Mouse (Mus musculus) T-helper 2 cell (primary cell): ENCODE results near the gene Stra6.

ENCODE experiments used
- in situ Hi-C: fragments of 300-600 bp; cut with MboI, MseI; formaldehyde crosslinking; loops from one replicate; pipeline ENCODE4 v1.15.1; 2025; ENCODE audit warnings: high pct_unique_total_duplicates

Gene Stra6

DNA sequence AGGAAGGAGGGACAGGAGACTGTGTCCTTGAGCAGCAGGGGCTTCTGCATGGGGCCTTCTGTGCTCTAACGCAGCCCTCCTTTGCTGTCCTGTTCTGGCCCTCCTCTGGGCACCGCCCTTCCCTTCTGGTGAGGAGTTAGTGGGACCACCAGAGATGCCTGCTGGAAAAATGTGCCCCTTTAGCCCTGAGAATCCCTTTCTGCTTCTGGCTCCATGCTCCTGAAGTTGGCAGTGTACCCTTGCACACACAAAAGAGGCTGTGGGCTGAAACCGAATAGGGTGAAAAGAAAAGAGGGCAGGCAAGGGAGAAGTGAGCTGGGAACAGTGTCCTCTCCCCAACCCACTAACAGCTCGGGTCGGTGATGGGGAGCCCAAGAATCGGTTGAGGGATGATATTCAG is 14.4 kb upstream of the Stra6 start:
- in situ Hi-C loops, result no loop called here

DNA sequence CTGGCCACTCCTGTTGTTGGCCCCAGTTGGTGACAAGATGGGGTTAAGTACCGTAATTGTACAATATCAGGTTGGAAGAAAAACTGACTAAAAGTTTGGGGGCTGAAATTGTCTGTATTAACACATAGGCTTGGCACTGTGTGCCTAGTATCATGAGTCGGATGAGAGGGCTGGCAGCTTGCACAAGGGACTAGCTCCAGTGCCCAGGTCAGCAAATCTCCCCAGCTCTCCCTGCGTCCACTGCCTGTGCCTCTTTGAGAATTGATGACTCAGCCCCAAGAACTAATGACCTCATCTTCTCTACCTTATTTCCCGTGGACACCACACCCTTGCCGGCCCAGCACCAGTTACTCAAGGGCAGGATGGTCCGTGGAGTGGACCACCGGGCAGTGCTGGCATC is 13.7 kb upstream of the Stra6 start:
- in situ Hi-C loops, result loop anchor here (5.0 kb wide), 1 partner anchor 252 kb away; no protein-coding TSS in a partner anchor

DNA sequence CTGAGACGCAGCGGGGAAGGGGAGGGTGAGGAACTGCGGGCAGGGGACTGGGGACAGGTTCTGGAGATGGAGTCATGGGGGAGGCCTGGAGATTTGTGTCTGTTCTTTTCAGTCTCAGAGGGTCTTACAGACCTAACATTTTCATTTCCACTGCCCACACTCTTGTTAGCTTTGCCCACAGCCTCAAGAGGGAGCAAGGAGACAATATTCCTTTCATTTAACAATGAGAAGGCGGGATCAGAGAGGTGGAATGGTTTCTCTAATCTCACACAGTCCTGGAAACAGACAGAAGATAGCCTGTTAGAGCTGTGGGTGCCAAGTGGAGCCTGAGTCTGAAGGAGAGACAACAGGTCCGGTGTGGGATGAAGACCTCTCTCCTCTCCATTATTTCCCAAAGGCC is 11.7 kb upstream of the Stra6 start:
- in situ Hi-C loops, result loop anchor here (5.0 kb wide), 1 partner anchor 250 kb away; no protein-coding TSS in a partner anchor

DNA sequence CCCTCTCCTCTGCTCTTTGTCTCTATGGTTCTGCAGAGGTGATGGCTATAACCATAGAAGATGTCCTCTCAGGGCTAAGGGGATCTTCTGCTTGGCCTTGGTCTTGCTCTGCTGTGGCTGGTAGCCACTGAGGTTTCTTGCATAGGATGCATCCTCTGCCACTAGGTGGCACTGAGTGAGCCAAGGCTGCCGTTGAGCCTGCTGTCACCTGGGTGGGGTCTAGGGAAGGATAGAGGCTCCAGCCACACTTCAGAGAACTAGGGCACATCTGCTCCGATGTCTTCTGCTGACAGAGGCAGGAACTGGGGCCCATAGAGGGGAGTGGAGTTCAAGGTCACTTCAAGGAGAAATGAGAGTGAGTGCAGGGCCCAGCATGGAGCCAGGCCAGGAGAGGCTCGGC is 10.5 kb upstream of the Stra6 start:
- in situ Hi-C loops, result loop anchor here (5.0 kb wide), 1 partner anchor 249 kb away; no protein-coding TSS in a partner anchor

DNA sequence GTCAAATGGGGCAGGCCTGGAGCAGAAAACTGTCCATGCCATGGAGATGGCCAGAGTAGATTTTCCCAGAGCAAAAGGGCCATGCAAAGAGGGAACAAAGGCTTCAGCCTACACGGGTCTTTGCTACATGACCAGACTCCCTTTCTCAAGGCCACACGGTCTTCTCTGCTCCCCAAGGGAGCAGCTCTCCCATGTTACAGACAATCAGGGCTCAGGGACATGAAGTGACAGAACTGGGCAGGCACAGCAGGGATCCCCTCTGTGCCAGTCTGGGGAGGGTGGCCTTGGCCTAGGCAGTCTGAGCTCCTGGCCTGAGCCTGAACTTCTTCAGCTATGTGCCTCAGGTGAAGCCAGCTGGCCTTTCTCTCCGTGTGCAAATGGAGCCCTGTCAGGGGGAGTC is 10.0 kb upstream of the Stra6 start:
- in situ Hi-C loops, result loop anchor here (5.0 kb wide), 1 partner anchor 249 kb away; no protein-coding TSS in a partner anchor

DNA sequence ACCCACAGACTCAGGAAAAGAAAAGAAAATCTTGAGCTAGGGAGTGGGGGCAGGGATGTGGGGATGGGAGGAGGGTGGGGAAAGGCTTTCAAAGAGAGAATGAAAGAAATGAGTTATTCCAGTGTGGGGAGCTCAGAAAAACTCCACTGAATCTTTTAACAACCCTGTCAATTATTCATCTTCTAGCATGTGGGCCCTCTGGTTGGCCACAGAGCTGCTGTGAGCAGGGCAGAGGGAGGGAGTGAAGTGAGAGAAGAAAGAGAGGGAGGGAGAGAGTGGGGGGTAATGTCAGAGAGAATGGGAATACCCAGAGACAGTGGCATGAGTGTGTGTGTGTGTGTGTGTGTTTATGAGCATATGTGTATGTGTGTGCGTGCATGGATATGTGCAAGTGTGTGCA is 9.6 kb upstream of the Stra6 start:
- in situ Hi-C loops, result loop anchor here (5.0 kb wide), 1 partner anchor 248 kb away; no protein-coding TSS in a partner anchor

DNA sequence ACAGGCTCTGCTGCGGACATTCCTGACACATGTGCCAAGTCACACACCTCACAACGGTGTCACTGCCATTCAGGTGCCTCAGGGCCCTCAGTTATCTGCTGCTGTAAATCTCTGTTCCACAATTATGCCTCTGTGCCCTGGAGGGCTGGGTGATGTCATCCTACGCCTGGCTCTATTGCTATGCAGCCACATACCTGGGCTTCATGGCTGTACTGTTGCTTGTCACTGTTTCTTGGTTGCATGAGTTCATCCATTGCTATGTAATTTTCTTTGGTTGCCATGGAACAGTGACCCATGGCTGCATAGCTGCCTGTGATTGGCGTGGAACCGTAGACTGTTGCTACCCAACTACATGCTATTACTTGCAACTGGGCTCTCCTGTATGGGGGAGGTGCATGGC is 7.9 kb upstream of the Stra6 start:
- in situ Hi-C loops, result no loop called here

DNA sequence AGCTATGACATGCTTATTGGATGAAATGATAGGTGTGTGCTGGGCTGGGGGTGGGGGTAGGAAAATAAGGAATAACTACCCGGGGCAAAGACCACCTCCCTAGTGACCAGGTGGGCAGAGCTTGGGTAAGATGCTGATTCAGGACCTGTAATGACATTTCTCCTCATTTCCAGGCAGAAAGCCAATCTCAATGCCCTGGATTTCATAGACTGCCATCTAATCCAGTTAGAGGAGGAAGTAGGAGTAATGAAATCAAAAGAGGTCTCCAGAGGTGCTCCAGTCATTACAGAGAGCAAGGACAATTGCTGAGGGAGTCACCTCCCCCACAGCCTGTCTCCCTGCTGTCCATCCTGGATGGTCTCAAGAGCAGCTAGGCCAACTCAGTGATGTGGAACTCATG is 3.7 kb upstream of the Stra6 start:
- in situ Hi-C loops, result no loop called here

DNA sequence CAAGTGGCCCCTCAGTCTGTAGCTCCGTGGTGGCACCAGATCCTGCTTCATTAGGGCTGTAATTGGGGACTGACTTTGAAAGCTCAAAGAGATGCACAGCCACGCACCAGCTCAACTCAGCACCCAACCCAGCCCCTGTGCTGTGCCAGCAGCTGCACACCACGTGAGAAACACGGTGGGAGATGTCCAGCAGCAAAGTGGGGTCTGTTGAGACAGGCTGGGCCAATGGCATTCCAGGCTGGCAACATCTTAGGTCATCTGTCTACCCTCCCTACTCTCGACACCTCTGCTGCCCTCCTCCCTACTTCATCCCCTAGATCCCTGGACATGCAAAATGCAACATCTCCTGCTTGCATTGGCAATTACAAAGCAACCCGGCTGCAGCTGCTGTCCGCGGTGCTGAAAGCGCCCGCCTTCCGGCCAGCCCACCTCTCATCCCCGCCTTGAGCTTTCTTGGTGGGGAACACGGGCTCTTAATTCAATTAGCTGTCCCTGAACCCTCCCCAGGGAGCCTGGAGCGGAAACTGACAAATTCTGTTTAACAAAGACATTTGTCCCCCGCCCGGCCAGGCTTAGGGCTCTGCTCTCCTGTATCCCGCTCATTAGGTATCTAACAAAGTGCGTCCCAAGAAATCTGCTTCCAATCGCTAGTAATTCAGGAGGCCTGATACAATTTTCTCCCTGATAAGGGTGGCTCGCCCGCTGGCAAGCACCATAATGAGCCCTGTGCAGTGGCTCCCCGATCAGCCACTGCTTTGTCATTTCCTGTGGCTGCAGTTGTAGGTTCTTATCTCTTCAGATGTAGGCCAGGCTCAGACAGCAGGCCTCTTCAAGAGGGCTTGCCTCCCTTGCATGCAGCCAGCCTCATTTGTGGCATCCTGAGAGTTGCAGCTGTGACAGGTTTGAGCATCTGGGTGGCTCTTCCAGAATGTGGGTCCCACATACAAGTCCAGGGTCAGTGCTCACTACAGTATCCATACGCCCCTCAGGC is 2.6 kb upstream of the Stra6 start:
- in situ Hi-C loops, result no loop called here

DNA sequence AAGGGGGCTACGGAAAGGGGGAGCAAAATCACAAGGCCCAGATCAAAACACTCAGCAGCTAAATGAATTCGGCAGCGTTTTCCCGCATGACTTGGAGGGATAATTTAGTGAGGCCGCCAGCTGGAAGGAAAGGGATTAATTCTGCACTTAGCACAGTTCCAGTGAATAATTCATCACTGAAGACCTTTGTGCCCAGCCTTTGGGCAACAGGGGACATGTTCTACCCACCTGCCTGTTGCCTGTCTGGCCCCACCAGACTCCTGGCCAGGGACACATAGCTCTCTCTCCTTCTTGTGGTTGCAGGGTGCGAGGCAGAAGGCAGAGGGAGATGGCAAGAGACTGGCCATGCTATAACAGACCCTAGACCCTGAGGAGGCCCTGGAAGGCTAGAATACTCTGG is 1.9 kb downstream of the Stra6 start:
- in situ Hi-C loops, result no loop called here

DNA sequence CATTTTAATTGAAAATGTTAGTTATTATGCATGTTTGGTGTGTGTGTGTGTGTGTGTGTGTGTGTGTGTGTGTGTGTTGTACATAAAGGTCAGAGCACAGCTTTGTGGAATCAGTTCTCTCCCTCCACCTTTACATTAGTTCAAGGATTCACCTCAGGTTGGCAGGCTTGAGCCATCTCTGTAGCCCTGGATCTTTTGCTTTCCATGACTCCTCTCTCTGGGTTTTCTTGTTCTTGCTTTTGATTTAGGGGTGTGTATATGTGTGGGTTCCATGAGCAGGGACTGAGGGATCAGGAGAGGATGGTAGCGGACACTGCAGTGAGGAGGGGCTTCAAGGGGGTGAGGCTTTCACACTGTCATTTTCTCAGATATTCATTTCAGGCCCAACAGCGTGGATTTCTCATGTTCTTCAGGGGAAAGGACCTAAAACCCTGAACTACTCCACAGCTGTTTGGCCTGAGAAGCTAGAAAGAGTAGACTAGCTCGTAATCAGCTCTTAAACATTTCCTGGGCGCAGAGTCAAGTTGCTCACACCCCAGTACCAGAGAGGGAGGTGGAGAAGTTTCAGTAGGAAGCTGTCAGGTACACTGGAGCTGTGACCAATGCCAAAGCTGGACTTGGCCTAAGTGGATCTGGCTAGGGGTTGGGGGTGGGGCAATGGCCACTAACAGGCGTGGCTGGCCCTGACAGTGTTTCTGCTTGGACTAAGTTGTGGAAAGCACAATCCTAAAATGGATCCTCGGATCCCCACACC is 2.6 kb downstream of the Stra6 start:
- in situ Hi-C loops, result no loop called here

DNA sequence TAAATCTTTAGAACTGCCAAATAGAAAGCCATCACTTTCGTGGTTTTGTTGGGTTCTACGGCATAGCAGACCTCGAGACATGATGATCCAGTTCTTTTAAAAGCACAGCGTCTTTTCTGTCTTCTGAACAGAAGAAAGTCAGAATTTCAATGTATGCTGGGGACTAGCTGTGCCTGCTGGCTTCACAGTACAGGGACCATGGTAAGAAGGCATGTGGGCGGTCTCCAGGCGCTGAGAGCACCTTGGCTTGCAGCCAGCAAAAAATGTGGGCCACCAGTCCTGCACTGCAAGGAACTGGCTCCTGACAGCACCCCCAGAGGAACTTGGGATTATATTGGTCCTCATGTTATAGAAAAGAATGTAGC is 3.1 kb downstream of the Stra6 start:
- in situ Hi-C loops, result no loop called here

DNA sequence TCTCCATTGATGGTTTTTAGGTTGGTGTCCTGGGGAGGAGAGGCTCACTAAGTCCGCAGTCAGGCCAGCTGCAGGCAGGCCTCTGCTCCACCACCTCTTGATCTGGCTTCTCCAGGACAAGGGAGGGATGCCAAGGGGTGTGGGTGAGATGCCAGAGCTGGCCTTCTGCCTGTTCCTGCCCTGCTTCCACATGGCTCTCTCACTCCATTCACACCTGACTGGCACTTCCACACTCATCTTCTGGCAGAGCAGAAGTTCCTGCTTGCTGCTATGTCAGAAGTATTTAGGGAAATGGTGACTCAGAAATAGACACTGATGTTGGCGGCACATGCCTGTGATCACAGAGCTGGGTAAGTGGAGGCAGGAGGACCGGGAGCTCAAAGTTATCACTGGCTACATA is 4.0 kb downstream of the Stra6 start:
- in situ Hi-C loops, result no loop called here

DNA sequence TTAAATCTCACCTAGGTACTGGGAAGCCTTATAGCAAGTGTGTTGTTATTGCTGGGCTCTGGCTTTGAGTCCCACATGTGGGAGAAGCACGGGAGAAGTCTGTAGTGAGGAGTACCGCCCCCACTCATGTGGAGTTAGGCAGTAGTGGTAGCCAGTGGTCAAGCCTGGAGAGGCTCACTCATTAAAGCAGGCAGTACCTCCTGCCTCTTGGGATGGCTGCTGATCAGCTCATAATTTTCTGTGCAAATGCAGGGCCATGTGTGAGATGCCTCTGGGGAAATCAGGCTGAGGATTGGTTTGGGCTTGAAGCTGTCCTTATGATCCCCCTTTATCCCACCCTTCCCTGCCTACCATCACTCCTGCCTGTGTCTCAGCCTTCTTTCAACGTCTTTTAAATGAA is 11.0 kb downstream of the Stra6 start:
- in situ Hi-C loops, result no loop called here

DNA sequence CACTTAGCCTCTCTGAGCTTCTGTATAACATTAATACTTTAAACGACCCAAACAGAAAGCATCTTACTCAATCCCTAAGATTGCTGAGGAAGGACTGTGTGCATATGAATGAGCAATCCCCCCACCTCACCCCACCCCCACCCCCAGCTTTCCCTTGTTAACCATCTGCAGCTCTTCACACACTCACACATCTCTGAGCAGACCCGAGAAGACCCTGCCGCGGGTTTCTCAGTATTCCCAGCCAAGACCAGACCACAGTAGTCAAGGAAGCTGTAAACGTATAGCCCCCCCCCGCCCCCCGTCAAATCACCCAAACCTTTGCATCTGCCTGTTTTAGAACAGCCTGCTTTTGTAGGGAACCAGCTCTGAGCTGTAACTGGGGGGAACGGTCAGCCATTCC is 21.0 kb downstream of the Stra6 start:
- in situ Hi-C loops, result no loop called here

DNA sequence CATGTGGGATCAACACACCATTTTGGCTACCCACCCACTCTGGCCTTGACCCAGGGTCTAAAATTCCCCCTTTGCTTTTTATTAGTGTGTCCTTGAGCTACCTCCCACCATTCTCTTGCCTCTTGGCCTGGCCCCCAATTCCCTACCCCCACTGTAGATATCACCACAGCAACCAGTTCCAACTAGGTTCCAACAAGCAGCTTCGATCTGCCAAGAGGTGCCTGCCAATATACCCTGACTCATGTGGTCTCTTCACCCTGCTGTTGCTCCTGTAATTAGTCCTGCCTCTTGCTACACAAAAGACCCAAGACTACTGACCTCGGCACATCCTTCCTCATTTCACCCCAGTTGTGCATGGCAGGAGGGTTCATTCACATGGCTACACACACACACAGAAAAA is 21.5 kb downstream of the Stra6 start:
- in situ Hi-C loops, result no loop called here

DNA sequence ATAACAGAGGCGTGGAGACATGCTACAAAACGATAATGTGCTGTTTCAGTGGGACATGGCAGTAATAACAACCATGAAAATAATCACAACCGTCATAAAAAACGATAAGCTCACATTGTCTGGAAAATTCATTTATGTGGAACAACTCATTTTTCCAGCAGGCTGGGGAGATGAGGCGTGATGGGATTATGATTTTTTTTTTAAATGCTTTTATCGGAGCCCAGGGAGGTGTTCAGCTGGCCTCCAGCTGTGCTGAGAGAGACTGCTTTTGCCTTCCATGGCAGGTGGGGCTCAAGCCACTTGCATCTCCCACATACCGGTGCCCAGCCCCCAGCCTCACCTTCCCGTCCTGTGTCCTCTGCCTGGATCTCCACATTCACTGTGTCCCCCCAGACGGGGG is 22.6 kb downstream of the Stra6 start:
- in situ Hi-C loops, result no loop called here

DNA sequence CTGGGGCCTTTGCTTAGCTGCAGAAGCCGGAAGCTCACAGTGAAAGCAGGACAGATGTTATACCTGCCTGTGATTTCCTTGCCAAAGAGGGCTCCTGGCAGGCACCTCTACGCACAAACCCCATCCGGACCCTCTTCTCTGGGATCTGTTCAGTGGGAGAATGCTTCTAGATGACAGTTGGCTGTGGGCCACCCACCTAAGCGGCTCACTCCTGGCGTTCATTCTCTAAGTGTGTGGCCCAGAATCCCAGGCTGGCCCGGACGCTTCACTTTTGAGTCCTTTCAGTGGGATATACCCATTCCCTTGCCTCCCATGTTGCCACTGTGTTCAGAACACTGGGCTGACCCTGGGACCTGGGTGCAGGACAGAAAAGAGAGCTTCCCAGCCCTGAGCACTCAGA is 23.3 kb downstream of the Stra6 start:
- in situ Hi-C loops, result no loop called here

DNA sequence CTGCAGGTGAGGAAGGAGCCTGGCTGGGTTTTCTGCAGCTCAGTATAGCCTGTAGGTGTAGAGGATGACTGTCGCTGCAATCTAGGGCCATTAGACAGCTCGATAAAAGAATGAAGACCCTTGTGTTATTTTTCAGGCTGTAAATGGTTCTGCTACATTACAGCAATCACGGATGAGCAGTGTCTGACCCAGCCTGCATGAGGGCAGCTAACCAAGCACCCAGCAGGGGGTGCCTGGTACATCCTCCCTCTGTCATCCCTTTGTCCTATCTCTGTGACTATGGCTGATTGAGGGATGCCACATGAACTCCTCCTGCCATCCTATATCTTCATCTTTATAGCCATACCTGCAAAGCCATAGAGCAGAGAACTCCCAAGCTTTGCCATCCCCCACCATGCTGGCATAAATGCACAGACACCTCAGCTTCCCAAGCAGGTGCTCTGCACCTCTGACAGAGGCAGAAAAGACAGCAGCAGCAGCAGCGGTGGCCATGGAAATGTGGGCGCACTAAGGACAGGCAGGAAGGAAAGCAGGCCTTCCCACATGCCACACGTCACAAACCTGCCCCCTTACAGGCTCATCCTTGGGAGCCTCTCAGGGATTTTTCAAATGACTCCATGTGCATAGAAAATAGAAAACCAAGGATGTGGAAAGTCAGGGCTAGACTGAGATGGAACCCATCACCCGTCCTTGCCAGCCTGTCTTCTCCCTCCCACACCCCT is 23.9 kb downstream of the Stra6 start:
- in situ Hi-C loops, result no loop called here

DNA sequence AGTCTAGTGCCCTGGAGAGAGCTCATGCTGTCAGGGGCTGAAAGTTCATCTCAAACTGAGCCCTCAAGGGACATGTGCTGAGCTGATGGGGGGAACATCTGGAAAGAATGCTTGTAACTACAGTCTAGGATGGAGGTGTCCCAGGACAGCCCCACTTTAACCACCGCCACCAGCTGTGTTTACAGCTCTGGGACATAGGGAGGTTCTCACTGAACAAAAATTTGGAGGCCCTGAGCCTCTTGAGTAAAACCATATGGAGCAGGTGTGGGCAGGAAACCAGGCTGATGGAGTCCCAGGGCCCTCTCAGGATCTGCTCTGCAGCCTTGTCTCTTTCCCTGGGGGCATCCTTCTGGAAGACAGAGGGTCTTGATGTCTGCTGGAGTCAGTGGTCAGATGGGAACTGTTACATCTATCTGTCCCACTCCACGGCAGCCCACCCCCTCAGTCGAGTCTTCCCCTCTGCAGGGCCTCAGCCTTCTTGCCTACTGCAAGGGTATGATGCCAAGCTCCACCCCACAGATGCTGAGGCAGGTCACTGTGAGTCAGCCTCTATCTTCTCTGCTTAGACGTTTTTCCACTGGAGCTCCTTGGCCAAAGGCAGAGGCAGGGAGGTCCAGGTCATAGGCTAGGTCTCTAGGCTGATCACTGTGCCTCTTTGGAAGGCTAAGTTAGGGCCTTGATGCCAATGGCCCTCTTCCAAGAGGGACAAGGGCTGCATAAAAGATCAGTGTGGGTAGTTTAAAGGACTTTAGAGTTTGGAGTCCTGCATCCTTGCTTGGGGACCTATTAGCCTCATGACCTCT is 28.2 kb downstream of the Stra6 start:
- in situ Hi-C loops, result no loop called here

DNA sequence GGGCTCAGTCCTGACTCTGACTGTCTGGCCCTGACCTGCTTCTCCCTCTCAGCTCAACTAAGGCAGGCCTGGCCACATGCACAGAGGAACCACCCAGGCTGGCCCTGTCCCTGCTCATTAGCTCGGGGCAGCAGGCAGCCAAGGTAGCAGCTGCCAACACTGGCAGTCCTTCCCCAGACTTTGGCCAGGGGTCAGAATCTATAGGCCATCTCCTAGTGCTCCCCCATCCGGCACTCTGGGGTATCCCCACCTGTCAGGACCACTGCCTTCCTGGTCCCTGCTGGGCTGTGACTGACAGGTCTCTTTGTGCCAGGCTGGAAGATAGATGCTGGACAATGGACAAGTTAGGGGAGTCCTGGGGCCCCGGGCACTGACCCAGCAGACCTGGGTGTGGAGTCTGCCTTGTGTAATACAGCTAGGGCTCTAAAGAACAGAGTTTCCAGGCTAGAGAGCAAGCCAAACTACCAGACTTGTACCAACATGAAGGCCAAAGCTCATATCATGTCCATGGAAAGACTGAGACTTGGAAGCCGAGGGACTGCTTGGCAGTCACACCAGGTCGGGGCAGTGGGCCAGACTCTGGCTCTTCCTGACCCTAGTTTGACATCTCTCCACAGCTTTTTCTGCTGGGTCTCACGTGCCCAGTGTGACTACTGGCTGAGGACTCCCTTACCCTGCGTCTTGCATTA is 29.1 kb downstream of the Stra6 start:
- in situ Hi-C loops, result no loop called here
